Mouse (Mus musculus): ENCODE data around the gene Panx2. TPM values are rescaled to one million over a fixed set of nuclear protein-coding genes. Genes with fewer than 3 reads are reported as not detected.

Gene Panx2
- 2.3 and 2.4 TPM in 2 replicates for polyA plus RNA-seq (2015; fragmentation: Nextera tagmentation; extraction: Ambion mirVana)

GRCm38 (mm10) chr15:89059161-89059931 is at the start of gene Panx2:
Gene Panx2 (plus strand): TSS chr15:89059734.
- H3K36me3 ChIP-seq (ENCODE audit: poor library complexity, severe bottlenecking) = no peaks in the 10 kb centered on the region
- H3K27me3 ChIP-seq = peaks cover 16% of the 10 kb centered on the region; the same call in 1 of the 2 replicates
- peaks cover 16% of the 10 kb centered on the region for H3K4me1 ChIP-seq
- H3K4me2 ChIP-seq = peak within 1 kb of the TSS; percentile 94
- peak; percentile 59 for ATAC-seq
- H3K9me3 ChIP-seq (replicated peaks) = no peaks in the 10 kb centered on the region
- H3K27ac ChIP-seq = peak within 1 kb of the TSS; percentile 19; the same call in 1 of the 2 replicates
- 1% methylated on average over 38 of the region's 57 CpGs for WGBS
- H3K4me3 ChIP-seq = peak within 1 kb of the TSS; percentile 69
- H3K9ac ChIP-seq = peak within 1 kb of the TSS; percentile 82

GRCm38 (mm10) chr15:89016722-89017121 is 42.8 kb upstream of the Panx2 start:
- Histone ChIP-seq H3K36me3 (ENCODE audit: poor library complexity, severe bottlenecking) (no peaks in the 10 kb centered on the region), H3K27ac (no peak overlapping the region), H3K9ac (no peak overlapping the region), H3K4me1 (no peaks in the 10 kb centered on the region), H3K9me3 (replicated peaks) (no peaks in the 10 kb centered on the region), H3K4me3 (no peak overlapping the region), H3K27me3 (no peaks in the 10 kb centered on the region), H3K4me2 (no peak overlapping the region)
- ATAC-seq = no peak
- 91% methylated on average over 3 of the region's 3 CpGs for WGBS

GRCm38 (mm10) chr15:89020085-89020484 is 39.4 kb upstream of the Panx2 start:
- Histone ChIP-seq H3K9me3 (replicated peaks) (no peaks in the 10 kb centered on the region), H3K27ac (no peak overlapping the region), H3K27me3 (no peaks in the 10 kb centered on the region), H3K4me3 (no peak overlapping the region), H3K36me3 (ENCODE audit: poor library complexity, severe bottlenecking) (no peaks in the 10 kb centered on the region), H3K9ac (no peak overlapping the region), H3K4me2 (no peak overlapping the region), H3K4me1 (peaks cover 6% of the 10 kb centered on the region; the same call in 1 of the 2 replicates)
- WGBS = 85% methylated on average over 7 of the region's 7 CpGs
- ATAC-seq = no peak

- WGBS = 91% methylated on average over 7 of the region's 7 CpGs
- Histone ChIP-seq H3K4me1 (peaks cover 6% of the 10 kb centered on the region; the same call in 1 of the 2 replicates), H3K4me2 (no peak overlapping the region), H3K27me3 (no peaks in the 10 kb centered on the region), H3K9ac (no peak overlapping the region), H3K36me3 (ENCODE audit: poor library complexity, severe bottlenecking) (no peaks in the 10 kb centered on the region), H3K9me3 (replicated peaks) (no peaks in the 10 kb centered on the region), H3K27ac (no peak overlapping the region), H3K4me3 (no peak overlapping the region)
- ATAC-seq = no peak
Observed at GRCm38 (mm10) chr15:89020492-89020891, 39.0 kb upstream of the Panx2 start.

GRCm38 (mm10) chr15:89044381-89044780 is 15.2 kb upstream of the Panx2 start:
- WGBS = 74% methylated on average over 5 of the region's 5 CpGs
- Histone ChIP-seq H3K4me1 (no peaks in the 10 kb centered on the region), H3K27ac (no peak overlapping the region), H3K9me3 (replicated peaks) (peaks cover 3% of the 10 kb centered on the region; the same call in 1 of the 2 replicates), H3K4me2 (no peak overlapping the region), H3K36me3 (ENCODE audit: poor library complexity, severe bottlenecking) (no peaks in the 10 kb centered on the region), H3K27me3 (no peaks in the 10 kb centered on the region), H3K9ac (no peak overlapping the region), H3K4me3 (no peak overlapping the region)
- no peak for ATAC-seq

GRCm38 (mm10) chr15:89046356-89046755 is 13.2 kb upstream of the Panx2 start:
- Histone ChIP-seq H3K27ac (no peak overlapping the region), H3K36me3 (ENCODE audit: poor library complexity, severe bottlenecking) (no peaks in the 10 kb centered on the region), H3K27me3 (no peaks in the 10 kb centered on the region), H3K4me2 (no peak overlapping the region), H3K4me1 (no peaks in the 10 kb centered on the region), H3K4me3 (no peak overlapping the region), H3K9ac (no peak overlapping the region), H3K9me3 (replicated peaks) (peaks cover 3% of the 10 kb centered on the region; the same call in 1 of the 2 replicates)
- WGBS = 87% methylated on average over 4 of the region's 4 CpGs
- no peak for ATAC-seq

- WGBS = 89% methylated on average over 7 of the region's 7 CpGs
- Histone ChIP-seq H3K4me3 (no peak overlapping the region), H3K4me2 (no peak overlapping the region), H3K9me3 (replicated peaks) (no peaks in the 10 kb centered on the region), H3K27me3 (peaks cover 16% of the 10 kb centered on the region; the same call in 1 of the 2 replicates), H3K4me1 (peaks cover 6% of the 10 kb centered on the region; the same call in 1 of the 2 replicates), H3K27ac (no peak overlapping the region), H3K9ac (no peak overlapping the region), H3K36me3 (ENCODE audit: poor library complexity, severe bottlenecking) (no peaks in the 10 kb centered on the region)
- ATAC-seq = no peak
Observed at GRCm38 (mm10) chr15:89054666-89055065, 4.9 kb upstream of the Panx2 start.

GRCm38 (mm10) chr15:89058736-89059135 is 798 bp upstream of the Panx2 start:
- H3K9ac ChIP-seq = peak overlapping the region; percentile 82; the same call in 1 of the 2 replicates
- peaks cover 16% of the 10 kb centered on the region; the same call in 1 of the 2 replicates for H3K27me3 ChIP-seq

GRCm38 (mm10) chr15:89060032-89060681 is 623 bp downstream of the Panx2 start:
- peaks cover 16% of the 10 kb centered on the region; the same call in 1 of the 2 replicates for H3K27me3 ChIP-seq
- no peaks in the 10 kb centered on the region for H3K9me3 ChIP-seq (replicated peaks)
- ATAC-seq = peak; percentile 54
- H3K9ac ChIP-seq = peak overlapping the region; percentile 82
- peaks cover 16% of the 10 kb centered on the region for H3K4me1 ChIP-seq
- WGBS = 1% methylated on average over 44 of the region's 48 CpGs
- H3K36me3 ChIP-seq (ENCODE audit: poor library complexity, severe bottlenecking) = no peaks in the 10 kb centered on the region
- peak overlapping the region; percentile 94 for H3K4me2 ChIP-seq
- peak overlapping the region; percentile 69 for H3K4me3 ChIP-seq
- H3K27ac ChIP-seq = no peak overlapping the region; the same call in 1 of the 2 replicates

More at GRCm38 (mm10) chr15:89058736-89059135, 798 bp upstream of the Panx2 start:
- Histone ChIP-seq H3K4me2 (peak overlapping the region; percentile 94), H3K36me3 (ENCODE audit: poor library complexity, severe bottlenecking) (no peaks in the 10 kb centered on the region), H3K4me1 (peaks cover 16% of the 10 kb centered on the region), H3K4me3 (peak overlapping the region; percentile 69), H3K9me3 (replicated peaks) (no peaks in the 10 kb centered on the region), H3K27ac (no peak overlapping the region)
- ATAC-seq = no peak
- 31% methylated on average over 6 of the region's 6 CpGs for WGBS

- H3K9ac ChIP-seq = peak overlapping the region; percentile 82
- no peaks in the 10 kb centered on the region for H3K36me3 ChIP-seq (ENCODE audit: poor library complexity, severe bottlenecking)
- 88% methylated on average over 12 of the region's 12 CpGs for WGBS
- H3K9me3 ChIP-seq (replicated peaks) = no peaks in the 10 kb centered on the region
- H3K4me1 ChIP-seq = peaks cover 16% of the 10 kb centered on the region
- H3K27me3 ChIP-seq = peaks cover 16% of the 10 kb centered on the region; the same call in 1 of the 2 replicates
- H3K4me2 ChIP-seq = peak overlapping the region; percentile 94
- ATAC-seq = 0 out of 2 replicates have a peak, but pooled peaks have one; percentile 9
- no peak overlapping the region for H3K27ac ChIP-seq
- H3K4me3 ChIP-seq = peak overlapping the region; percentile 69
Observed at GRCm38 (mm10) chr15:89060811-89061460, 1.4 kb downstream of the Panx2 start.

GRCm38 (mm10) chr15:89061761-89062517 is 2.4 kb downstream of the Panx2 start:
- H3K9ac ChIP-seq = no peak overlapping the region

More at GRCm38 (mm10) chr15:89061761-89062517, 2.4 kb downstream of the Panx2 start:
- Histone ChIP-seq H3K27ac (no peak overlapping the region), H3K27me3 (peaks cover 26% of the 10 kb centered on the region), H3K4me1 (peaks cover 16% of the 10 kb centered on the region), H3K4me3 (no peak overlapping the region), H3K36me3 (ENCODE audit: poor library complexity, severe bottlenecking) (no peaks in the 10 kb centered on the region), H3K4me2 (no peak overlapping the region), H3K9me3 (replicated peaks) (no peaks in the 10 kb centered on the region)
- 87% methylated on average over 6 of the region's 6 CpGs for WGBS
- no peak for ATAC-seq
